Mouse (Mus musculus) E14TG2a.4 (cell line): Measurements from ENCODE around the gene Csk.

Source experiments
- H3K27me3 ChIP-seq: 2 replicates; pipeline ENCODE4 v1.6.1; 2014; ENCODE audit warnings: low read length, control low read depth; ENCODE audit not compliant: insufficient read depth
- H3K36me3 ChIP-seq: 2 replicates; pipeline ENCODE4 v1.6.1; 2014; ENCODE audit warnings: low read length, control low read depth; ENCODE audit not compliant: insufficient read depth
- H3K4me1 ChIP-seq: replicated peaks from 2 replicates; pipeline ENCODE4 v1.6.1; 2014; ENCODE audit warnings: low read depth, low read length, control low read depth
- H3K4me3 ChIP-seq: replicated peaks from 2 replicates; pipeline ENCODE4 v1.5.1; 2014; ENCODE audit warnings: mild to moderate bottlenecking, low read length
- H3K9me3 ChIP-seq: 2 replicates; pipeline ENCODE4 v1.6.1; 2014; ENCODE audit warnings: low read length, control low read depth
- CTCF ChIP-seq: conservative IDR thresholded peaks from 2 replicates; pipeline ENCODE4 v1.5.1; 2014; ENCODE audit warnings: low read length
- NANOG ChIP-seq: IDR thresholded peaks from 2 replicates; pipeline ENCODE4 v1.6.1; 2014; ENCODE audit warnings: borderline replicate concordance, low read length, mixed read lengths
- POU5F1 ChIP-seq: IDR thresholded peaks from 2 replicates; pipeline ENCODE4 v1.6.1; 2014; ENCODE audit warnings: low read length, borderline replicate concordance

Gene Csk

DNA sequence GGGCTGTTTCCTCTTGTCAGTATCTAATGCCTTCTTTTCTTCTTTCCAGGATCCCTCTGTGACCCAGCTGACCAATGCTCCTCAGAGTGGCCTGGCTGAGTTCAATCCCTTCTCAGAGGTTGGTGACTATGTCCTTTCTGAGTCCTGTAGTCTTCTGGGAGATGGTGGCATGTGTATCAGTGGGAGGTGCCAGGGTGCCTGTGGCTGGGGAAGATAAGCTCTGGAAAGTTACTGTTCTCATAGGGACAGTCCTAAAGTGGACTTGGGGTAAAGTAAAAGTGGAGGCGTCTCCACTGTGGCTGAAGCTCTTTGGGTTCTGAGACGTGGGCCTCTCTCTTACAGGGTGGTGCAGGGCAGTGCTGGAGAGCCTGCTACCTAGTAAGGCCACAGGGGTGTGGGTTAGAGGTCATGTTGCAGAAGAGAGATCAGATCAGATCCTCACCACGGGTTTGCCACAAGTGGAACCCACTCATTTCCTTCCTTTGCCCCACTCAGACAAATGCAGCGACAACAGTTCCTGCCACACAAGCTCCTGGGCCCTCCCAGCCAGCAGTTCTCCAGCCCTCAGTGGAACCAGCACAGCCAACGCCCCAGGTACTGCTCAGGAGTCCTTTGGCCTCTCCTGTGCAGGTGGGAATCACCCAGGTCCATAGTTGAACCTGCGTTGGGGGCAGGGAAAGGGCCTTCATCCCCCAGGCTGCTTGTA lies 76.1 kb downstream of the Csk start:
- H3K4me1 ChIP-seq, result peaks cover 3% of the 10 kb centered on the region; the same call in 1 of the 2 replicates
- no peaks in the 10 kb centered on the region for H3K9me3 ChIP-seq
- peaks cover 84% of the 10 kb centered on the region for H3K36me3 ChIP-seq
- no peak overlapping the region for H3K4me3 ChIP-seq
- H3K27me3 ChIP-seq, result no peaks in the 10 kb centered on the region
- no peak for TF ChIP-seq CTCF
- TF ChIP-seq POU5F1, result no peak
- no peak for TF ChIP-seq NANOG
